Mouse (Mus musculus): Measurements from ENCODE around the gene Agtr1a.

The Agtr1a gene

GRCm38 (mm10) chr13:30336148-30336801 lies at the start of gene Agtr1a:
Agtr1a (plus strand) TSS chr13:30336441.
- peak; percentile 16 for DNase-seq

GRCm38 (mm10) chr13:30310221-30310620 lies 26.0 kb upstream of the Agtr1a start:
- DNase-seq = no peak

- DNase-seq = no peak
Measured at GRCm38 (mm10) chr13:30324669-30325346, 11.4 kb upstream of the Agtr1a start.

- DNase-seq = no peak
Measured at GRCm38 (mm10) chr13:30331061-30331460, 5.2 kb upstream of the Agtr1a start.

GRCm38 (mm10) chr13:30331851-30332250 lies 4.4 kb upstream of the Agtr1a start:
- no peak for DNase-seq

GRCm38 (mm10) chr13:30332581-30332980 lies 3.7 kb upstream of the Agtr1a start:
- DNase-seq = no peak

- DNase-seq = no peak
Measured at GRCm38 (mm10) chr13:30334667-30335066, 1.6 kb upstream of the Agtr1a start.

- DNase-seq = no peak
Measured at GRCm38 (mm10) chr13:30336913-30337312, 672 bp downstream of the Agtr1a start.

- no peak for DNase-seq
Measured at GRCm38 (mm10) chr13:30337646-30338045, 1.4 kb downstream of the Agtr1a start.

- DNase-seq = no peak
Measured at GRCm38 (mm10) chr13:30338576-30338975, 2.3 kb downstream of the Agtr1a start.

GRCm38 (mm10) chr13:30339927-30340326 lies 3.7 kb downstream of the Agtr1a start:
- no peak for DNase-seq

- no peak for DNase-seq
Measured at GRCm38 (mm10) chr13:30341987-30342898, 6.0 kb downstream of the Agtr1a start.

GRCm38 (mm10) chr13:30345427-30345913 lies 9.2 kb downstream of the Agtr1a start:
- no peak for DNase-seq

GRCm38 (mm10) chr13:30346881-30347280 lies 10.6 kb downstream of the Agtr1a start:
- DNase-seq = no peak

- no peak for DNase-seq
Measured at GRCm38 (mm10) chr13:30348306-30348705, 12.1 kb downstream of the Agtr1a start.

- peak; percentile 49 for DNase-seq
Measured at GRCm38 (mm10) chr13:30351966-30352365, 15.7 kb downstream of the Agtr1a start.

- no peak for DNase-seq
Measured at GRCm38 (mm10) chr13:30354991-30355580, 18.8 kb downstream of the Agtr1a start.

- DNase-seq = no peak
Measured at GRCm38 (mm10) chr13:30355979-30356378, 19.7 kb downstream of the Agtr1a start.

GRCm38 (mm10) chr13:30358456-30359168 lies 22.4 kb downstream of the Agtr1a start:
- DNase-seq = peak; percentile 18

- DNase-seq = no peak
Measured at GRCm38 (mm10) chr13:30359886-30360285, 23.6 kb downstream of the Agtr1a start.

GRCm38 (mm10) chr13:30361002-30361401 lies 24.8 kb downstream of the Agtr1a start:
- no peak for DNase-seq

- DNase-seq = no peak
Measured at GRCm38 (mm10) chr13:30362048-30362447, 25.8 kb downstream of the Agtr1a start.

Measured in thymus, postnatal 4 days (tissue).